Mouse (Mus musculus) lung, postnatal 14 days (tissue): ENCODE measurements around the gene Tmem132d.

Source experiments
- DNase-seq: peaks from one replicate; pipeline ENCODE4 v3.0.0; 2021

The Tmem132d gene

DNA sequence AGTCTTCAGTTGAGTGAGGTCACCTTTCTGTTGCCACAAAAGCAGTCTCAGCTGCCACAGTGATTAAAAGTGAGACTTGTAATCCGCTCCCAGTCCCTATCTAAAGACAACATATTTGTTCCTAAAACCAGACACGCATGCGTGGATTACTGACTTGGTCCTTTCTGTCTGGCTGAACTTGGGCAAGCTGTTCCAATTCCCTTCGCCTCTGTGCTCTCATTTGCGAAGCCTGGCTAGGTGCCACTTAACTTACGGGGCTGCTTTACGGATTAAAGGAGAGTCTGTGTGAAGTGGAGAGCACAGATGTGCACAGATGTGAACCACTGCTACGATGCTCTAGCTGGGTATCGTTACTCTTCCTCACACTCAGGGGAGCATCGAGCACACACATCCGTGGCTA is 518.7 kb downstream of the Tmem132d start:
- no peak for DNase-seq

DNA sequence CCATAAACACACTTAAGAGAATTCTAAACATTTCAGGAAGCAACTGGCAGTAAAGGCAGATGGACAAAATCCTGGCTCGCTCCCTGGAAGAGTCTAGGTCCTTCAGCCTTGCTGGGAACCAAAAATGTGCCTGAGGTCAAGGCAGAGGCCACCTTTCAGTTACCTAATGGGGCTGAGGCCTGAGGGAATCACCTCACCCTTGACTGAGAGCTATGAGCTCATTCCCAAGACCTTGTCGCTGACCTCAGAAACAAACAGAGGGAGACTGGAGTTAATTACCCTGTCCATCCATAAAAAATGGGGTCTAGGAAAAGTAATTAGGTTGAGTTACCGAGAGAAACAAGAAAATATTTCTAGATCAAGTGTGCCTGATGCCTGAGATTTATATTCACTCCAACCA is 521.3 kb downstream of the Tmem132d start:
- DNase-seq, result no peak

GRCm38 (mm10) chr5:127910356-127910755 is 522.5 kb downstream of the Tmem132d start:
- DNase-seq, result no peak

- DNase-seq, result no peak
These were observed 537.7 kb downstream of the Tmem132d start for GRCm38 (mm10) chr5:127895176-127895575.

DNA sequence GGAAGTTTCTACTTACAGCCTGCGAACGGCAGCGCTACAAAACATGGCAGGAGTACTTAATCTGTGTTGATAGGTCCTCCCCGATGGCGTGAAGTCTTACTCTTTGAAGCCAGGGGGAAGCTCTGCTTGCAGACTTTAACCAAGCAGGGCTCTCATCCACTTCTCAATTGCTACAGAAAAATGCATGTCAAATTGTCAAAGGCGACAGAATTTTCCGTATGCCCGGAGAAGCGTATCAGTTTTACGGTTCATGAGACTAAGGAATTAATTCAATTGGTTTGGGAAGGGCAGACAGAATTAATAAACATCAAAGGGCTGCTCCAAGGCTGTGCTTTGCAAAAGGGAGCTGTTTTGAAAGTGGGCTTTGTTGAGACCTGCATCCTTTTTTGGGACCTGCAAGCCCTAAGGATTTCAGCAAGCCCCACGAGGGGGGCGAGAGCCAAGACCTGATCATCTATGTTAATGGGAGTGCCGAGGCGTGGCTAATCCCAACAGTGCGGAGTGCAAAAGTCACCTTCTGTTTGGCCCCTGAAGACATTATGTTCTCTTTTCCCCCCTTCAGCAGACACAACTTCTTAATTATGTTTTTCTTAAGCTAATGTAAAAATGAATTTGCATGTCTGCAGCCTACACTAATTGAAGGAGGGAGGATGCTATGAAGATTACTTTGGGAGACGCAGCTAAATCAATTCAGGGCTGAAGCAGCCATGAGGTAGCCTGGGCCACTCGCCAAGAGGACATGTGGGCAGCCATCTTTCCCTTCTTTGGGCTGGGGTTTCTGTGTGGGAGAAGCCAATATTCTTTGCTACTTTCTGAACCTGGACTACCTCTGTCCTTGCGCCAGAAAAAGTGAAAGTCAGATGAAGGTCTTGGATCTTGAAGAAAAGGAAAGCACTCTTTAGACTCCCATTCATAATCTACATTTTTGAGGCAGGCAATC is 547.0 kb downstream of the Tmem132d start:
- no peak for DNase-seq

DNA sequence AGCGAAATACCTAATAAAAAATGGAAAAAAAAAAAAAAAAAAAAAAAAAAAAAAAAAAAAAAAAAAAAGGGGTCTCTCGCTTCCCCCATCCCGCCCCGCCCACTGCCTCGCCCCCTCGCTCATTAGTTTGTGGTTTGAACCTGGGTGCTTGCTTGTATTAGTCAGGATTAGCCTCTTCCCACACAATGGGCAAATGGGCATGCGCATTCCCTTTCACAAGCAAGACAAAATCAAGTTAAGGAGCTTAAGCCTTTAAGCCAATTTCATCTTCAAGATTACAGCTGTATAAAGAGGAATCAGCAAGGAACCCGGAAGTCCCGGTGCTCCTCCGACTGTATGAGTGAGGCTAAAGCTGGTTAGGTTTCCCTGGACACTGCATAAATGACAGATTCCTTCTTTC is 549.9 kb downstream of the Tmem132d start:
- no peak for DNase-seq

DNA sequence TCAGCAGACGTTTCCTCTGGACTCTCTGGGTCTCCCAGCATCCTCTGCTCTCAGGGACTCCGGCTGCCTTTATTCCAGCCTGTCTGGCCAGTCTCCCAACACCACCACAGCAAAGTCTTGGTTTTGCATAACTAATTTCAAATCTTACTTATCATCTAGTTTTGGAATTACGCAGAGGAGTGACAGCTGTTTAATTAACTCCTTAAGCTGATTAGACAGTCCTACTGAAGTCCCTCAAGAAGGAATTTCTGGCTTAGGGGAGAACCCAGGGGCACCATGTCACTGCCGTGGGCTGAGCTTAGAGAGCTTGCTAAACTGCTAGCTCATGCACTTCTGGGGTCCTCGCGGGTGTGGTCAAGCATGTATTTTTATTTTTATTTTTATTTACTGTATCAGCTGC is 558.4 kb downstream of the Tmem132d start:
- DNase-seq, result no peak

- no peak for DNase-seq
These were observed 567.7 kb downstream of the Tmem132d start for GRCm38 (mm10) chr5:127865157-127865556.

DNA sequence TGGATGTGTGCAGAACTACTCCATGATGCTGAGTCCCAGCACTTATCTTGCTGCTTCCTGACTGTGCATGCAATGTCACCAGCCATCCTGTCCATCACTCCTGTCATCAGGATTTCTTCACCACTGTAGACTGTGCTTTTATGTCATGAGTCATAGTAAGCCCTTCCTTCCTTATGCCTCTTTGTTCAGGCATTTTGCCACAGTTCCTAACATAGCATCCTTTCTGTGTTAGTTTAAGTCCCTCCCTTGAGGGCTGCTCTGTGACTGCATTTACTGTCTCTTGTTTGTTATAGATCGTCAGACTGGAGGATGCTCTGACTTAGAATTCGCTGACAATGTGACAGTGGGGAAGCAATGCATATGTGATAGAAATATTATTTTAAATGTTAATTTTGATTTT is 573.2 kb downstream of the Tmem132d start:
- DNase-seq, result no peak

DNA sequence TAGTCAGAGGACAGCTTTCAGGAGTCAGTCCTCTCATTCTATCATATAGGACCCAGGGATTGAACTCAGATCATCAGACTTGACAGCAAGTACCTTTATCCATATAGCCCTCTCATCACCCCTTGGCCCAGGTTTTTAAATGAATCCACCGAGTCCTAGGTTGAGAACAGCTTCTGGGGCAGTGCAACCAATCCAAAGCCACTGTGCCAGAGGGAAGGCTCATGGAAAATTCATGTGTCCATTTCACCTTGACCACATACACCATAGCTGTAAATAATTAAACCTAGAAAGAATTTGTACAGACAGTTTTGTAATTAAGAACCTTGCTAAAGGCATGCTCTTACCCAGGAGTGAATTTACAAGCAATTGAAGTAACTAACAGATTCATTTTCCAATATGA is 580.6 kb downstream of the Tmem132d start:
- DNase-seq, result no peak

- no peak for DNase-seq
These were observed 601.1 kb downstream of the Tmem132d start for GRCm38 (mm10) chr5:127831791-127832190.

DNA sequence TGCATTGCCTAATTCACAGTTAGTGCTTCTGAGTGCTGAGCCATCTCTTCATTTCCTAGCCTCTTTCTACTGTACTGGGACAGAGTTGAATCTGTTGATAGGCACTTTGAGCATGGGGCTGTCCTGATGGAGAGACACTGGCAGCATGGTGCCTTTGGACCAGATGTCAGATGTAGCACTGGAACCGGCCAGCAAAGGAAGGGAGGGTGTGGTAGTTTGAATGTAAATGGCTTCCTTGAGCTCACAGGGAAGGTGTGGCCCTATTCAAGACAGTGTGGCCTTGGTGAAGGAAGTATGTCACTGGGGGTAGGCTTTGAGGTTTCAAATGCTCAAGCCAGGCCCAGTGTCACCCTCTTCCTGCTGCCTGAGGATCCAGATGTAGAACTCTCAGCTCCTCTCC is 602.0 kb downstream of the Tmem132d start:
- DNase-seq, result no peak

DNA sequence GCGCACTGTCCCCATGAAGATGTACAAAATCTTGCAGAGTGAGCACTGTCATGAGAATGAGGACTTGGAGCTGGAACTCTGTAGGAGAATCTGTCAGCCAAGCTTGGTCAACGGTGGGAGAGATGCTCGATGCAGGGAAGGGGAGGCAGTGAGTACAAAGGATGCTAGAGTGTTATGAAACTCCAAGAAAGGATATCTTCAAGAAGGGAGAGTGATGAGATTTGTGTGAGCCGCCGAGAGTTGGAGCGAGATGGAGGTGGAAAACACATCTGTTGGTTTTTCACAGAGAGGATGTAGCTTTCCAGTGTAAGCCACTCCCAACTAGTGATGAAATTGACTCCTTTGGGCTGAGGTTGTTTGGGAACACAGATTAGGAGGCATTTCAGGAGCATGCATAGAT is 604.1 kb downstream of the Tmem132d start:
- no peak for DNase-seq

- no peak for DNase-seq
These were observed 610.9 kb downstream of the Tmem132d start for GRCm38 (mm10) chr5:127821960-127822359.

DNA sequence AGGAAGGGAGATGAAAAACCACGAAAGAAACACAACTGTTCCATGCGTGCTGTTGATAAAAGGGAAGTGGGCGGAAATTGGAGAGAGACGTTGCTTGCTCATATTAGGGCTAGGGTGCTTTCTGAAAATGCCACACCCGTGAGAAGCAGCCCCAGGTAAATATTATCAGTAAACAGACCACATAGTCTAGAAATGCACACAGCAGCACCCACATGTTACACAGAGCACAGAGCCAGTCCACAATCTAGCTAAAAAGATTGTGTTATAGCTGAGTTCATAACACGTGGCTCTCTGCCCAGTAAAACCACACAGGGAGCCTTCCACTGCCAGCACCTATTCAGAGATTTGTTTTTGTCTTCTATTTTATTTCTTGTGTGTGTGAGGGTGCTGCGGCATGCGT is 617.6 kb downstream of the Tmem132d start:
- no peak for DNase-seq

- DNase-seq, result no peak
These were observed 625.5 kb downstream of the Tmem132d start for GRCm38 (mm10) chr5:127807419-127807818.

- no peak for DNase-seq
These were observed 626.0 kb downstream of the Tmem132d start for GRCm38 (mm10) chr5:127806850-127807249.

GRCm38 (mm10) chr5:127800907-127801306 is 632.0 kb downstream of the Tmem132d start:
- no peak for DNase-seq

- DNase-seq, result no peak
These were observed 651.7 kb downstream of the Tmem132d start for GRCm38 (mm10) chr5:127781221-127781620.

- DNase-seq, result peak; percentile 3
These were observed 657.1 kb downstream of the Tmem132d start for GRCm38 (mm10) chr5:127775749-127776148.

- no peak for DNase-seq
These were observed 674.3 kb downstream of the Tmem132d start for GRCm38 (mm10) chr5:127758576-127758975.

- peak; percentile 7 for DNase-seq
These were observed 676.0 kb downstream of the Tmem132d start for GRCm38 (mm10) chr5:127756671-127757423.

GRCm38 (mm10) chr5:127756011-127756410 is 676.9 kb downstream of the Tmem132d start:
- DNase-seq, result no peak

DNA sequence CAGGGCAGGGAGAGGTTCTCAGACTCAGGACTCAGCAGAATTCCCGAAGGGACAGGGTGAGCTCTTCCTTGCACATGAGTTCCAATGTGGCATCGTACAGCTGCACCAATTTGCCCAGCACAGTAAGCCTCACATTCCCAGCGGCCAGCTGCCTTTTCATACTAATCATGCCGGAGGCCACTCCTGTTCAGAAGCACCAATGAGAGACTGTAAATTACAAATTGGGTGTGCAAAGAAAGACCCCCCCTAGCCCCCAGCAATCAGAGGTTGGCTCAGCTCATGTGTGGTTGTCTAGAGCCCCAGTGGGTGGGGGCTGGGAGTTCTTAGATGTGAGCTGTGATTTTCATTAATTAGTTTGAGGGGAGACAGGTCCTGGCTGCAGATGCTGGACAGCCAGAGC is 677.3 kb downstream of the Tmem132d start:
- no peak for DNase-seq
